Mouse (Mus musculus) small intestine, adult 2 months (tissue): Measurements from ENCODE around the gene Pdpn. TPM values are rescaled to one million over a fixed set of nuclear protein-coding genes. Genes with fewer than 3 reads are reported as not detected.
A peak's percentile ranks its signal among the peaks of the same experiment; 100 is the strongest.
"Not testable (repeated sequence)": the region's sequence is repeated elsewhere in the genome, so short reads cannot be mapped to it uniquely, and the experiment has no call there.

Experiments
- H3K27ac ChIP-seq: fragments of 200-500 bp; 2 replicates; pipeline ENCODE4 v1.5.1; 2012; ENCODE audit warnings: low read depth, low read length, control low read depth, inconsistent platforms; ENCODE audit not compliant: insufficient read depth
- H3K27me3 ChIP-seq: fragments of 200-500 bp; 2 replicates; pipeline ENCODE4 v1.6.1; 2012; ENCODE audit warnings: mild to moderate bottlenecking, moderate library complexity, low read length, inconsistent platforms; ENCODE audit not compliant: control insufficient read depth, insufficient read depth
- H3K36me3 ChIP-seq: fragments of 200-500 bp; 2 replicates; pipeline ENCODE4 v1.6.1; 2012; ENCODE audit warnings: mild to moderate bottlenecking, low read length, control low read depth, inconsistent platforms; ENCODE audit not compliant: control insufficient read depth, insufficient read depth
- H3K4me1 ChIP-seq: fragments of 200-500 bp; 2 replicates; pipeline ENCODE4 v1.6.1; 2012; ENCODE audit warnings: low read length, inconsistent platforms, mixed read lengths; ENCODE audit not compliant: control insufficient read depth, insufficient read depth, insufficient read length
- H3K4me3 ChIP-seq: fragments of 200-500 bp; 2 replicates; pipeline ENCODE4 v1.5.1; 2012; ENCODE audit warnings: low read depth, mild to moderate bottlenecking, control low read depth, inconsistent platforms, low read length, moderate library complexity
- CTCF ChIP-seq: fragments of 200-500 bp; IDR thresholded peaks from 2 replicates; pipeline ENCODE4 v1.5.1; 2012; ENCODE audit warnings: low read depth, mild to moderate bottlenecking, control low read depth, inconsistent platforms, low read length, moderate library complexity, mixed read lengths; ENCODE audit not compliant: insufficient replicate concordance, insufficient read length; ENCODE audit errors: extremely low read depth
- POLR2A ChIP-seq: fragments of 200-500 bp; IDR thresholded peaks from 2 replicates; pipeline ENCODE4 v1.6.1; 2012; ENCODE audit warnings: low read depth, mild to moderate bottlenecking, control low read depth, inconsistent platforms, low read length, moderate library complexity
- WGBS: fragments of 180-500 bp; shearing (Covaris S2); methylation state at CpG from one replicate; pipeline ENCODE4 v1.1.7; 2018; 5-methylcytosine and 5-hydroxymethylcytosine counted together
- polyA plus RNA-seq: library from polyadenylated mRNA; depleted of rRNA; stranded (reverse); fragments of >200 nt; gene quantifications from 2 replicates; pipeline ENCODE4 v1.2.3, GENCODE M21; 2012; rRNA removed

Gene Pdpn
- 0.80 and 1.2 TPM in 2 replicates for polyA plus RNA-seq

DNA sequence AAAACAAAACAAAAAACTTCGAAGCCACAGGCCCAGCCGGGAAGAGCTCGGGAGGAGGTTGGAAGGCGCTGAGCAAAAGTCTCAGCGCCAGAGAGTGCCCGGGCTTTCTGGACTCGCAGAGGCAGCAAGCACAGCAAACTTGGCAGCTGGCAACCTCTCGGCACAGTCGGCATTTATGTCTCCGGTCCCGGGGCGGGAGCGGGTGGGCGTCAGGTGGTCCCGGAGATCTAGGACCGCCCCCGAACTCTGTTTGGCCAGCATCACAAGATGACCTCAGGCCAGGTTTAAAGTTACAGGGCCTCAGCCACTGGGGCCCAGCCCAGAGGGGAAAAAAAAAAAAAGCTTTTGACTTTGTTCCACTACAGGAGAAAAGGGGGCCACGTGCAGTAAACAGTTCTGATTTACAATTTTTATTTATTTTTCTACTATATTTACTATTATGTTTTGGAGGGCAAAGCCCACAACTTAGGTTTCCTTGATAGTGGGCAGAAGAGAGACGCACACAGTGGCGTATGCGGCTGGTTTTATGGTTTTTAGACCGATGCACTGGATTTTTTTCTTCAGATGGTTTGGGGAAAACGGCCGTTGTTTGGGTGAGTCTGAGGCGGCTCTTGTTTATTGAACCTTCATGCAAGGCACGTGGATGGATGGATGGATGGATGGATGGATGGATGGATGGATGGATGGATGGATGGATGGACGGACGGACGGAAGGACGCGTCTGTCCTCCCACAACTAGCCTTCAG, at the start of gene Pdpn:
Pdpn (minus strand) TSS at position 240 of the 746 bp plus-strand sequence.
- TF ChIP-seq CTCF (no peak), POLR2A (no peak)
- Histone ChIP-seq H3K4me3 (peak within 1 kb of the TSS; percentile 56), H3K4me1 (no peaks in the 10 kb centered on the region), H3K27ac (no peak within 1 kb of the TSS), H3K36me3 (no peaks in the 10 kb centered on the region), H3K27me3 (no peaks in the 10 kb centered on the region; the same call in 1 of the 2 replicates)
- WGBS: 13% methylated on average over 31 of the region's 31 CpGs

- no peak for TF ChIP-seq POLR2A
- Histone ChIP-seq H3K36me3 (no peaks in the 10 kb centered on the region), H3K4me1 (no peaks in the 10 kb centered on the region), H3K4me3 (no peak overlapping the region), H3K27me3 (peaks cover 6% of the 10 kb centered on the region; the same call in 1 of the 2 replicates), H3K27ac (no peak overlapping the region)
- WGBS: 45% methylated on average over 5 of the region's 5 CpGs
Observed at GRCm38 (mm10) chr4:143348678-143349077, 49.3 kb upstream of the Pdpn start.

DNA sequence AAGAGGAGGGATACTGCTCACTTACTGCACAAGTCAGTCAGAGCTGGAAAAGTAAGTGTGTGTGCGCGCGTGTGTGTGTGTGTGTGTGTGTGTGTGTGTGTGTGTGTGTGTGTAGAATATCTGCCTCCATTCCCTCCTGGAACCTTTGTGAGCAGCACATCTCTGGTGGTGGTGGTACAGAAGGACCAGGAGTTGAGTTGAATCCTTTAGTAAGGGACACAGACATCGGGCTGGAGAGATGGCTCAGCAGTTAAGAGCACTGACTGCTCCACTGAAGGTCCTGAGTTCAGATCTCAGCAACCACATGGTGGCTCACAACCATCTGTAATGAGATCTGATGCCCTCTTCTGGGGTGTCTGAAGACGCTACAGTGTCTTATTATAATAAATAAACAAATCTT, 46.1 kb upstream of the Pdpn start:
- H3K36me3 ChIP-seq, H3K27ac ChIP-seq, H3K27me3 ChIP-seq, H3K4me3 ChIP-seq, H3K4me1 ChIP-seq: not testable (repeated sequence)
- WGBS: 77% methylated on average over 5 of the region's 5 CpGs

DNA sequence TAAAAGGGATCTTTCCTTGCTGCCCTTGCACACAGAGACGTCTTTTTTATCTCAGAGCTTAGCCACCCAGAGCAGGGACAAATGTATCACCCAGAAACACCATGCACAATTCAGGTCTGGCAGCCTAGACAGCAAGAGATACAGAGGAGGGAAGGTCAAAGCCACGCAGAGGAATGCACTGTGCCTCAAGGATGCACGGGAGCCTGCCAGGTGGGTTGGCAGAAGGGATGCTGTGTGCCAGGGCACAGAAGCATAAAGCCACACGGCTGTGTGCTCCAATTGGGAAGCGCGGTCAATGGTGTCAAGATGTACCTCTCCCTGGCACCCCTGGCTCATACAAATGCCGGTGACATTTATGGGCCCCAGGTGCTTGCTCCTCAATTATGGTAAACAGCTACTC, 42.1 kb upstream of the Pdpn start:
- TF ChIP-seq CTCF (no peak), POLR2A (no peak)
- H3K4me1 ChIP-seq: no peaks in the 10 kb centered on the region
- 79% methylated on average over 7 of the region's 7 CpGs for WGBS
- H3K27me3 ChIP-seq: no peaks in the 10 kb centered on the region
- H3K4me3 ChIP-seq: no peak overlapping the region
- no peak overlapping the region for H3K27ac ChIP-seq
- H3K36me3 ChIP-seq: no peaks in the 10 kb centered on the region

DNA sequence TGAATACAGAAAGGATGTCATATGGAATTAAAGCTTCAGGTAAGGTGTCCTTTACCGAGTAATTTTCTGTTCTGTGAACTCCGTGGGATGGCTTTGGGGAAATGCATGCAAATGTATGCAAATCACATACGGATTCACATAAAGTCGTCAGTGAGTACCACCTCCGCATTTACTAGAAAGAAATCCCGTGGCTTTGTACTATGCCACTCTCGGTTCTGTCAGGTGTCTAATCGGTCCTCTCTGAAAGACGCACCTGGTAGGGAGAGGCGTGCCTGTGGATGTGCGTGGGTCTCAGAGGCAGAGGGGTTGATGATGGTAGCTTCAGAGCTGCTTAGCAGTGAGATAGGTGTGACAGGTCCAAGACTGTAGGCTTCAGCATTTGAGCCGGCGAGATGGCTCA, 40.4 kb upstream of the Pdpn start:
- TF ChIP-seq POLR2A: no peak
- no peak for TF ChIP-seq CTCF
- 88% methylated on average over 13 of the region's 13 CpGs for WGBS
- Histone ChIP-seq H3K4me1 (no peaks in the 10 kb centered on the region), H3K27ac (no peak overlapping the region), H3K36me3 (no peaks in the 10 kb centered on the region), H3K4me3 (no peak overlapping the region), H3K27me3 (no peaks in the 10 kb centered on the region)

DNA sequence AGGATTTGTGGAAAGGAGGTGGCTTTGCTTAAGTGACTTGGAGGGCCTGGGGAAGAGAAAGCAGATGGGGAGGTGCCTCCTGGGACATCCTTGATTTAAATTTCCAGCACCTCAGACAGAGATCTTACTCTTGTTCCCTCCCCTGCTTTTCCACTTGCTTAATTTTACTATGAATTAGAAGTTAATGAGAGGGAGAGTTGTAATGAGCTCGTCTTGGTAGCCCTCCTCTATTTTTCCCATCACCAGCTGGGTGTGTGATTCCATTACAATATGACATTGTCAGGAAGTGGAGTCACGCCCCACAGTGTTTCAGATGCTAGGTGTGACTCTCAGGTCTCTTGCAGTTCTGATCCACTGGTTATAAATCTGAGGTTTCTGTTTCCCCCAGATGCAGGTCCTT, 36.7 kb upstream of the Pdpn start:
- TF ChIP-seq CTCF (no peak), POLR2A (no peak)
- Histone ChIP-seq H3K36me3 (no peaks in the 10 kb centered on the region), H3K4me1 (no peaks in the 10 kb centered on the region), H3K27me3 (no peaks in the 10 kb centered on the region), H3K4me3 (no peak overlapping the region), H3K27ac (no peak overlapping the region)
- 58% methylated on average over 2 of the region's 2 CpGs for WGBS

DNA sequence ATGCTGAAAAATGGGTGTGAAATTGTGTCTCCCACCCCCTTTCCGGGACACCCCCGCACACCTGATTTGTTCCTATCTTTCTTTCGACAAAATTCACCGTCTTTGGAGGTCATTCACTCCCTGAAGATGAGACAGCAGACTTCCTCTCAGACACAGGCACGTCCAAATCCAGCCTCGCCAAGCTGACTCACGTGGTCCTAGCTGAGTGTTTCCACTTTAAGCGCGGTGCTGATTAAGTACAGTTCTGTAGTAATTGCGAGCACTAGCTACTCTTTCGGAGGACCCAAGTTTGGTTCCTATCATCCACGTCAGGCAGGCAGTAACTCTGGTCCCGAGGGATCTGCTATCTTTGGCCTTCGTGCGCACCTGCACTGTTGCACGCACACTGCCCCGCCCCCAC, 35.6 kb upstream of the Pdpn start:
- Histone ChIP-seq H3K4me3 (no peak overlapping the region), H3K36me3 (no peaks in the 10 kb centered on the region), H3K4me1 (no peaks in the 10 kb centered on the region), H3K27ac (no peak overlapping the region), H3K27me3 (no peaks in the 10 kb centered on the region)
- WGBS: 80% methylated on average over 17 of the region's 17 CpGs
- TF ChIP-seq POLR2A (no peak), CTCF (no peak)
